Mouse (Mus musculus) inflammation-experienced regulatory T-cells, adult 6 months (primary cell): Measurements from ENCODE around the gene Ipo5. TPM values are rescaled to one million over a fixed set of nuclear protein-coding genes. Genes with fewer than 3 reads are reported as not detected.

Source experiments
- ATAC-seq: one replicate; pipeline ENCODE4 v1.8.0; 2017
- polyA plus RNA-seq, 3 experiments: library from polyadenylated mRNA; unstranded; fragments of 100-300 nt; shearing (Covaris generic); gene quantifications; one replicate each; pipeline ENCODE4 v1.2.1; 2017

Ipo5 gene
- polyA plus RNA-seq, 3 experiments from 2014 or later, result 38.0 to 51.8 (median 38.7) TPM

DNA sequence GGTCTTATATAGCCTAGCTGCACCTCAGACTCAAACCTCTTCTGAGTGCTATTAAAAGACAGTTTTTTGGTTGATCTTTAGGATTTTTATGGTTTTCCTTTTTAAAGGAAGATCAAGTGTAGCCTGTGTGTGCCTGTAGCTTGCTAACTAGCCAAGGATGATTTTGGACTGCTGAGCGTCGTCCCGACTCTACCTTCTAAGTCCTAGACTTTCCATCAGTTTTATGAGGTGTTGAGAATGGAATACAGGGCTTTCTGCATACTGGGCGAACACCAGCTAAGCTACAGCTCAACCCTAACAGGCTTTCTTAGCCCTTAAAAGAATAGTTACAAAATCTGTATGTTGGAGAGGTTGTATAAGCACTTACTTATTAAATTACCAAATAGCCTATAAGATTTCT, 13.0 kb downstream of the Ipo5 start:
- ATAC-seq, result no peak

DNA sequence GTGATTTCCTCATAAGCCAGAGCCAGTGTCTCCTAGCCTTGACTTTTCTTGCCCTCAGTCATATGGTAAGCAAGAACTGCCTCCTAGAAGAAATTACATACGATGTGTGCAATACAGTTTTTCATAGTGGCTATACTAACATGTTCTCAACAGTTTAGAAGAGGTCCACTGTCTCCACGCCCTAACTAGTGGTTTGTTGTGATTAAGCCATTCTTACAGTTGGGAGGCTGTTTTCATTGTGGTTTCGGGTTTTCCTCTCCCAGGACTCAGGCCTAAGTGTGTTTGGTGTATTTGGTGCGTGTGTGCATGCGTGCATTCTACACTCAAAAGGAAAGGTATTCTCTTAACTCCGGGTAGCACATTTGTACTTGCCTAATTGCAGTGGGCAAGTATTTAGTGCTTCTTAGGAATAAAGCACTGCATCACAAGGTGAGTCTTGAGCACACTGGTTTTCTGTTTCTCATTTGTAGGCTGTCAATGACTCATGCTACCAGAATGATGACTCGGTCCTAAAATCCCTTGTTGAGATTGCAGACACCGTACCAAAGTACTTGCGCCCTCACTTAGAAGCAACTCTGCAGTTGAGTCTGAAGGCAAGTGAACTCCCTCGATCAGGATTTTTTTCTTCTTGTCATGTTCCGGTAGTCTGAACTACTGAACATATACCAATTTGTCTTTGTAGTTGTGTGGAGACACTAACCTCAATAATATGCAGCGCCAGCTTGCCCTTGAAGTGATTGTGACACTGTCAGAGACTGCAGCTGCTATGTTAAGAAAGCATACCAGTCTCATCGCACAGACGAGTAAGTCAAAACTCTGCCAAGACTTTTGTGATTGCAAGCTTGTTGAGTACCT, 14.9 kb downstream of the Ipo5 start:
- no peak for ATAC-seq

DNA sequence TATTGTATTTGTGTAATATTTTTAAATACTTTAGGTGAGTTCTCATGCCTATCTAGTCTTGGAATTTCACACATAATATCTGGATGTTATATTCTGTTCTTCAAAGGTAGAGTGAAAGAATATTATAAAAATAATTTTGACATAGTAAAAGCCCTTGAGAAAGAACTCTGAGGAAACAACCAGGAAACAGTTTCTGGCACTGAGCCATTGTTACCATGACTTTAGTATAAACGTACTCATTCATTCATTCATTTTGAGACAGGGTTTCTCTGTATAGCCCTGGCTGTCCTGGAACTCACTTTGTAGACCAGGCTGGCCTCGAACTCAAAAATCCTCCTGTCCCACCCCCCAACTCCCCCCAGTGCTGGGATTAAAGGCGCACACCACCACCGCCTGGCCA, 20.2 kb downstream of the Ipo5 start:
- no peak for ATAC-seq

DNA sequence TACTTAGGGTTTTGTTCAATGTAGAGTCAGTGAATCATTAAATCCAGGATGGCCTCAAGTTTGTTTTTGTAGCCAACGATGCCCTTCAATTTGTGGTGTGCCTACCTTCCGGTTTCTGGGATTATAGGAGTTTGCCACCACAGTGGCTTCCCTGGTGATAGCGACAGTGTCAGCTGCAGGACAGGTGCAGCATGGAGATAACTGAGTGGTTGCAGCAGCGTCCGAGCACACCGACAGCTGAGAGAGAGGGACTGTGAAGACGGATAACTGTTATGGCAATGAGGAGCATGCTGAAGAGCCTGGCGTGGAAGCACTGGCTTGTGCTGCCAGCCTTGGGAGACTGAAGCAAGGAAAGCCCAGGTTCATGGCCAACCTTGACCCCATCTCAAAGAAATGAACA, 22.6 kb downstream of the Ipo5 start:
- ATAC-seq, result no peak

DNA sequence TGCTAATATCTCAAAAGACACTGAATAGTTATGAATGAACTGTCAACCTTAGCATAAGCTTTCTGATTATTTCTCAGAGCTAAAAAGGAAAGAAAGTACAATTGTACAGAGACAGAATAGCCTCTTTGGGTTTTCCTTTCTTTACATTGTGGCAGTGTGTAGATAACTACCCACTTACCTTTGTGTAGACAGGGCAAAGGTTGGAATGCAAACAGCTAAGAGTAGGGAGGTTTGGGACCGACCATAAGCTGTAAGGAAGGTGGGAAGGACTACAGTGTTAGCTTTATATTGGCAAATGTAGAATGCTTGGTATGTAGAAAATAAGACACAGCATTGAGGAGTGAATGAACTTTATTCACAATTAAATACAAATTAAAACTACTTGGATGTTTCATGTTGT, 26.1 kb downstream of the Ipo5 start:
- no peak for ATAC-seq

DNA sequence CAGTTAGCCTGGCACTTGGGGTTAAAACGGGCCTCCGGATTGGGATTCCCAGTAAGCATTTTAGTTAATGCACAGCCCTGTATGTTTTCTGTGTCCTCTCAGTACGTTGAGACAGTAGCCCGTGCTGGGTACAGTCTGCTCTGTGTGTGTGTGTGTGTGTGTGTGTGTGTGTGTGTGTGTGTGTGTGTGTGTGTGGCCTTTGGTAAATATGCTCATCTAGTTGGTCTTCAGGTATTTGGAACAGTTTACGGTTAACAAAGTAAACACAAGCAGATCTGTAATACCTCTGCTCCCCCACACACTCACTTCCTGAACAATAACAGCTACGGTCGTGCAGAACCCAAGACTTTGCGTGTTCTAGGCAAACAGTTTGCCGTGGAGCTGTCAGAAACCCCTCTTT, 31.8 kb downstream of the Ipo5 start:
- no peak for ATAC-seq

DNA sequence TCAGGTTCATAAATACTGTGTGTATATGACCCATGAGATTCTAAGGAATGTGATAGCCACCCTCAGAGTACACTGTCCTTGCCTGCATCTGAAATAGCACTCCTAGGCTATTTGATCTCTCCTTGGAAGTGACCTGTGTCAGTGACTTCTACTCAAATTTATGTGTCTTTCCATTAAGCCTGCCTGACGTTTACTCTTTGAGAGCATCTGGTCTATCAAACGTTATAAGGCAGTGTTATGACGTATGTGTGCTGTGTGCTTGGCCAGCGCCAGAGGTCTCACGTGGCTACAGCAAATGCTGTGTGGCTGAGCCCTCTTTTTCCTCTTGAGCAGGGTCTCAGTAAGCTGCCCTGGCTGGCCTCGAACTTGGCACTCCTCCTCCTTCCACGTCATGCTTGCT, 34.1 kb downstream of the Ipo5 start:
- ATAC-seq, result no peak

DNA sequence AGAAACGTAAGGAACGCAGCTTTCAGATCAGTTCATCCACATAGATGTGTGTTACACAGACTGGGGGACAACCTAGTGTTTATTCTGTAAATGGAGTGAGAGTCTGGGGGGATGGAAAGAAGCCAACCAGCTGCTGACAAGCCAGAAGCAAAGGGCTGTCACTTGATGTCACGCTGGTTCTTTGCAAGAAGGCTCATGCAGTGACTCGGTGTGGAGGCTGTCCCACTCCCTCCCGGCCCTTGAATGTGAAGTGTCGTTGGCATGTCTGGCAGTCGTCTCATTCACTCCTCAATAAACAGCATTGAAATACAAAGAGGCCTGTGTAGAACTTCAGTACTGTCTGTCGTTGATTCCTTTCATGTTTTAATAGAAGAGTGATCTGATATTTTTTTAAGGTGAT, 36.1 kb downstream of the Ipo5 start:
- ATAC-seq, result no peak

DNA sequence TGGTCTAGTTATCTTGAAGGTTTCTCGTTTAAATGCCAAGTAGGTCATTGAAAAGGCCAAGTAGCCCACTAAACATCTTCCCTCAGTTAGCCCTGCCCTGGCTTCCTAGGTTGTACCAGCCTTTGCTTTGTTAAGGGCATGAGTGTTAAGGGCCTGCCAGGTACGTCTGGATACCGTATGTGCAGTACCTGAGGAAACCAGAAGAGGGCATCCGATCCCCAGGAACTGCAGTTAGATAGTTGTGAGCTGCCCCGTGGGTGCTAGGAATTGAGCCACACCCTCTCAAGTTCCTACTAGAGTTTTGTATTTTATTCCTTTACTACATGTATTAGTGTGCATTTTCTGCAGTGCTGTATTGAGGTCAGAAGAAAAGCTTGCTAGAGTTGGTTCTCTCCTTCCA, 38.0 kb downstream of the Ipo5 start:
- ATAC-seq, result no peak

DNA sequence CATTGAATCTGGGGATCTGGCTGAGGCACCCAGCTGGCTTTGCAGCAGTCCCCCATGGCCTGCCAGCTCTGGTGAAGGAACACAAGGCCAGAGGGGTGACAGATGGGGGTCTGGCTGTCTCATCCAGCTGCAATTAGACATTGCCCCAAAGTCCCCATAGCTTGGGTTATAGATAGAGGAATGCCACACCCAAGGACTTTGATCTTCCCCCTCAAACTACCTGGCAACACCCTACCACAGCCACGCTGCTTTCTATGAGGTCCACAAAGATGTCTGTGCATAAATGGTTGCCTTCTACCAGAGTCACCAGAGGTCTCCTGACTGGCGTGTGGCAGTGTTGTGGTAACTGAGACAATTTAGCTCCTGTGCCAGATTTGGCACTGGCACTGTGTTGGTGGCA, 39.0 kb downstream of the Ipo5 start:
- no peak for ATAC-seq

DNA sequence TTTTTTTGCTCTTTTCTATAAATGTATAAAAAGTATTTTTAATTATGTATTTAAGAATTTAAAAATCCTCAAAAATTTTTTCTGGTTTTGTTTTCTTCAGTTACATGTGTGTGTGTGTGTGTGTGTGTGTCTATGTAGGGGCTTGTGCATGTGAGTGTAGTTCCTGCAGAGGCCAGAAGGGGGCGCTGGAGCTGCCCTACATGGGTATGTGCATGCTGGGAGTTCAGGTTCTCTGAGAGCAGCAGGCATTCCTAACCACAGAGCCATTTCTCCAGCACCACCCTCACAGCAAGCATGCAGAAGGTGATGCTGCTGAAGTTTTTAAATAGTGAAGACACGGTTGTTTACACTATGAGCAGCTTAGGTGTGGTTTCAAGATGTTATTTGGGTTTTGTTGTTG, 41.4 kb downstream of the Ipo5 start:
- ATAC-seq, result no peak

DNA sequence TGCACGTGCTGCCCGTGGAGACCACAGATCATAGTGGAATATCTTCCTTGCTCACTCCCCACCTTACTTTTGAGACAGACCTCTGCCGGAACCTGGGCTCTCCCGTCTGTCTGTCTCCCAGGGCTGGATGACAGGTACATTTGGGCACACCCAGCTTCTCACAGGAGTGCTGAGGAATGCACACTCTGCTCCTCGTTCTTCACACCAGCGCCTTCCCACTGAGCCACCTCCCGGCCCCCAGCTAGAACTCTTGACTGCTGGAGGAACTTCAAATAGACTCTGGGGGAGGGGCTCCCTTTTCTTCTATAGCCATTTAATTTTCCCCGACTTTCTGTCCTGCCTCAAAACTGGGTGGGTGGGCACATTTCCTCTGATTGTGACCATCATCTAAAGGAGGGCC, 49.5 kb downstream of the Ipo5 start:
- no peak for ATAC-seq

DNA sequence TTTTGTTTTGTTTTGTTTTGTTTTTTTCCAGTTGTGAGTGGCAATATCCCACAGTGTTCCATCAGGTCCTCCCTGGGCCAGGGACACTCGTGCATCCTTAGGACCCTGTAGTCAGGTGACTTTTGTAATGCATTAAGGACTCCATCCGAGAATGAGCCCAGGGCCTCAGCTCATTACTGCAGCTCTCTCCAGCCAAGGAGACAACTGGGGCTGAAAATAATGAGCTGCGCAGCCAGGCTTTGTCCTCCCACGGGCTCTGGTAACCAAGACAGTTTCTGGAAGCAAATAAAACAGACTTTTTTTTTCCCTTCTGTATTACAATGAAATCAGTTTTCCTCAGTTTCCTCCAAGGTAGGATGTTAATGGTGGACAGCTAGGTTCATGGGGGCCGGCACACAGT, 50.0 kb downstream of the Ipo5 start:
- no peak for ATAC-seq

DNA sequence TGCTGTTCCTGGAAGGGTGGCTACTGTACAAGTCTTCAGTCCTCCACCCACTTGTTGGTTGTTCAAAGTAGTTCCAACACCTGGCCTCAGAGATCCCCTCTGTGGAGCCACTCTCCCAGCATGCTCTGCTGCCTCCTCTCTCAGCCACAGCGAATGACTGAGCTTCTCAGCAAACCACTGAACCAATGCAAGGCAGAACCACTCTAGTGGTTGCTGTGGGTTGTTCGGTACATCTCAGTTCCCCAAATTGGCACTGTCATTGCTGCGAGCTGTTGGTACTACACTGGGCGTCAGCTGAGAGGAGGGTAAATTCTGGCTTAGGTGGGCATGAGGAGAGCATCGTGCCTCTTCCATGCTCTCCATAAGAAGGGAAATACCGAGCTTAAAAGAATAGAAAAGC, 56.0 kb downstream of the Ipo5 start:
- ATAC-seq, result no peak

DNA sequence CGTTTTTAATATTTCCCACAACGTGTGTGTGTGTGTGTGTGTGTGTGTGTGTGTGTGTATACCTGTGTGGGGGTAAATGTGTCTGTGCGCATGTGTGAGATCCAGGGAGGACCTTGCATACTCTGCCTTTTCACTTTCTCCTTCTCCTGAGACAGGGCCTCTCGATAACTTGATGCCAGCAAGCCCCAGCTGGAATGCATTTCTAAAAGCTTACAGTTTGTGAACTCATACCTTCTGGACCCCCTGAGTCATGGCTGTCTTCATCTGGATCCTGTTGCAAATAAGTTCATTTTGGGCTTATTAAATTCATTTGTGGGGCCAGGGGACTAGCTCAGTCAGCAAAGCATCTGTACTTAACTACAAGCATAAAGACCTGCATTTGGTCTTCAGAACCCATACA, 57.7 kb downstream of the Ipo5 start:
- ATAC-seq, result no peak

DNA sequence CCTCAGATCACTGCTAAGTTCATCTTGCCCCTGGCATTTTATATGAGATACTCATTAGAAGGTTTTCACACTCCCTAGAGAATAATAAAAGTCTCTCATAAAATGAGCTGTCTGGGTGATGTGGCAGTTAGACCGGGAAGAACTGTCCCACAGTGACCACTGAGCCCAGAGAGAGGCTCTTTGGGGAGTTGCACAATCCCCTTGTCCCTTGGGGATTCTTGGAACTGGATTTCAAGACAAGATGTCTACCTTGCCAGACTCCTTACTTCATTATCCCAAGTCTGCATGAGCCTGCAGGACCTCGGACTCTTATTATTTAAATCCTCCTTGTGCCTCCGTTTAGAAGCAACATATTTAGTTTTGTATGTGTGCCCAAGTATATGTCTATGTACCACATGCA, 58.6 kb downstream of the Ipo5 start:
- ATAC-seq, result no peak

DNA sequence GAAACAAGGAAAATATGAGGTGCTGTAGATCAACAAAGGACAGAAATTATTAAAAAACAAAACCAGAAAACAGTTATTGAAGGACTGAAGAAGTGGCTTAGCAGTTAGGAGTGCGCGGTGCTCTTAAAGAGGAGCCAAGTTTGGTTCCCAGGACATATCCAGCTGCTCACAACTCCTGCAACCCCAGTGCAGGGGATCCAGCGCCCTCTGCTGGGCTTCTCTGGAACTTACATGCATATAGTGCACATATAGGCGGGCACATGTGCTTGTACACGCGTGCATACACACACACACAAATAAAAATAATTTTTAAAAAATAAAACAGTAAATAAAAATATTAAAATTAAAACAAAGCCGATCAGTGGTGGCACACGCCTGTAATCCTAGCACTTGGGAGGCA, 59.6 kb downstream of the Ipo5 start:
- ATAC-seq, result no peak

DNA sequence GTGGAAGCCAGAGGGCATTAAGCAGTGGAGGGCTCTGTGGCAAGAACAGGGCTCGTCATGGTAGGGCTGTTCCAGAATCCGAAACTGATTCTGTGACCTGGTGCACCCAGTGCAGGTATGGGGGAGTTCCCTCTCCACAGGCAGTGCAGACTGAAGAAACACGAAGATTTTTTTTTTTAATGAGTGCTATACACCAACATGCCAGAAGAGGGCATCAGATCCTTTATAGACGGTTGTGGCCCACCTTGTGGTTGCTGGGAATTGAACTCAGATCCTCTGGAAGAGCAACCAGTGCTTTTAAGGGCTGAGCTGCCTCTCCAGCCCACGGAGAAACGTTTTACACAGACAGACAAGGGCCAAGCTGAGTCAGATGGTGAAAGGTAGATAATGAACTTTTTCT, 60.3 kb downstream of the Ipo5 start:
- ATAC-seq, result no peak

DNA sequence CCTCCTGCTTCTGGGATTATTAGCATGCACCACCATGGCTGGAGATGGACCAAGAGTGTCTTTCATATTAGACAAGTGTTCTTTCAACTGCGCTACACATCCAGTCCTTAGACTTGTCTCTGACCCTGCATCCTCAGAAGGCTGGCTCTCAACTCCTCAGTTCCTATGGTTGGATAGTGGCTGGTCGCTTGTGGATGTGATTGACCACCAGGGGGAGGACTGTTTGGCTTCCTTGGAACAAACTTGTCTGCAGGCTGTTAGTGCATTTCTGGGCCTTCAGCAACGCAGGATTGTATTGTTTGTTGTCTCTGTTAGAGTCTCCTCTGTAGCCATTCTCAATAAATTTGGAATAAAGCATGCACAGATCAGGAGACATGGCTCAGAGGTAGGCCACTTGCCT, 68.5 kb downstream of the Ipo5 start:
- ATAC-seq, result no peak

DNA sequence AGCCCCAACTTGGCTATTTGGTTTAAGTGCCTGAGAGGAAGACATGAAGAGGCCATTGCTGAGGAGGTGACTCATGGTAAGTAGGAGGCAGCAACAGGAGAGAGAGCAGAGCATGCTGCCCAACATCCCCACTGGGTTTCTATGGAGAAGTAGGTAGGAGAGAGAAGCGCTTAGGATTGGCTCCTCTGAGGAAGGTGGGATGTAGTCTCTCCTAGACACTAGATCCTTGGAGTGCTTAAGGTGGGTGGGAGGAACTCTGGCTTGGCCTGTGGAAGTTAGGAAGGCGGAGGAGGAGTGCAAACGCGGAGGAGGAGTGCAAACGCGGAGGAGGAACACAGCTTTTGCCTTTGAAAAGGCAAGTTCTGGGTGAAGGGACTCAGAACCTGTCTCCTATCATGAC, 78.1 kb downstream of the Ipo5 start:
- ATAC-seq, result no peak

Other genes with a start within 250 kb of the Ipo5 start
- gene Farp1, start 124.0 kb downstream of the Ipo5 start, polyA plus RNA-seq, result 1 to 10 TPM; 2.0 to 3.1 (median 2.9) TPM